Mouse (Mus musculus): Measurements from ENCODE around the gene Ccr4. TPM values are rescaled to one million over a fixed set of nuclear protein-coding genes. Genes with fewer than 3 reads are reported as not detected.

The Ccr4 gene
- polyA plus RNA-seq, 1 experiment from 2014 or later = 0.14 TPM

GRCm38 (mm10) chr9:114499783-114500515 lies 4.8 kb downstream of the Ccr4 start:
- no peaks in the 10 kb centered on the region for H3K27me3 ChIP-seq
- ATAC-seq (ENCODE audit: insufficient number of reproducible peaks, insufficient read depth, low FRiP score, low TSS enrichment, low read depth) = no peak
- no peak overlapping the region for H3K27ac ChIP-seq
- peak overlapping the region; percentile 22; the same call in 1 of the 2 replicates for H3K4me2 ChIP-seq
- H3K9ac ChIP-seq = no peak overlapping the region
- H3K4me3 ChIP-seq = no peak overlapping the region
- H3K9me3 ChIP-seq = no peaks in the 10 kb centered on the region
- H3K36me3 ChIP-seq = no peaks in the 10 kb centered on the region
- H3K4me1 ChIP-seq = peaks cover 2% of the 10 kb centered on the region
- 17% methylated on average over 15 of the region's 15 CpGs for WGBS

GRCm38 (mm10) chr9:114498218-114498617 lies 6.5 kb downstream of the Ccr4 start:
- H3K27ac ChIP-seq = no peak overlapping the region
- WGBS = 11% methylated on average over 11 of the region's 11 CpGs
- no peaks in the 10 kb centered on the region for H3K9me3 ChIP-seq
- no peak overlapping the region for H3K9ac ChIP-seq
- peak overlapping the region; percentile 48 for H3K4me2 ChIP-seq
- H3K4me1 ChIP-seq = peaks cover 2% of the 10 kb centered on the region
- H3K4me3 ChIP-seq = peak overlapping the region; percentile 19; the same call in 1 of the 2 replicates
- no peaks in the 10 kb centered on the region for H3K36me3 ChIP-seq
- ATAC-seq (ENCODE audit: insufficient number of reproducible peaks, insufficient read depth, low FRiP score, low TSS enrichment, low read depth) = no peak
- H3K27me3 ChIP-seq = no peaks in the 10 kb centered on the region

GRCm38 (mm10) chr9:114496469-114496868 lies 8.2 kb downstream of the Ccr4 start:
- Histone ChIP-seq H3K27ac (no peak overlapping the region), H3K9ac (no peak overlapping the region), H3K4me2 (no peak overlapping the region), H3K4me1 (peaks cover 2% of the 10 kb centered on the region), H3K36me3 (no peaks in the 10 kb centered on the region), H3K4me3 (no peak overlapping the region), H3K27me3 (no peaks in the 10 kb centered on the region), H3K9me3 (no peaks in the 10 kb centered on the region)
- no peak for ATAC-seq (ENCODE audit: insufficient number of reproducible peaks, insufficient read depth, low FRiP score, low TSS enrichment, low read depth)
- WGBS = 85% methylated on average over 7 of the region's 7 CpGs

- no peak for ATAC-seq (ENCODE audit: insufficient number of reproducible peaks, insufficient read depth, low FRiP score, low TSS enrichment, low read depth)
- H3K4me2 ChIP-seq = no peak overlapping the region
- 80% methylated on average over 23 of the region's 23 CpGs for WGBS
Measured at GRCm38 (mm10) chr9:114487481-114488258, 17.0 kb downstream of the Ccr4 start.

GRCm38 (mm10) chr9:114486808-114487207 lies 17.9 kb downstream of the Ccr4 start:
- Histone ChIP-seq H3K27ac (no peak overlapping the region), H3K4me1 (no peaks in the 10 kb centered on the region), H3K4me3 (no peak overlapping the region), H3K27me3 (no peaks in the 10 kb centered on the region), H3K9me3 (no peaks in the 10 kb centered on the region), H3K36me3 (no peaks in the 10 kb centered on the region), H3K4me2 (no peak overlapping the region), H3K9ac (no peak overlapping the region)
- 73% methylated on average over 4 of the region's 4 CpGs for WGBS
- ATAC-seq (ENCODE audit: insufficient number of reproducible peaks, insufficient read depth, low FRiP score, low TSS enrichment, low read depth) = no peak

More at GRCm38 (mm10) chr9:114487481-114488258, 17.0 kb downstream of the Ccr4 start:
- Histone ChIP-seq H3K9ac (no peak overlapping the region), H3K9me3 (no peaks in the 10 kb centered on the region), H3K4me3 (no peak overlapping the region), H3K4me1 (no peaks in the 10 kb centered on the region), H3K27me3 (no peaks in the 10 kb centered on the region), H3K36me3 (no peaks in the 10 kb centered on the region), H3K27ac (no peak overlapping the region)

GRCm38 (mm10) chr9:114484771-114485170 lies 19.9 kb downstream of the Ccr4 start:
- Histone ChIP-seq H3K9ac (no peak overlapping the region), H3K27ac (no peak overlapping the region), H3K4me1 (no peaks in the 10 kb centered on the region), H3K9me3 (no peaks in the 10 kb centered on the region), H3K36me3 (no peaks in the 10 kb centered on the region), H3K4me2 (no peak overlapping the region), H3K27me3 (no peaks in the 10 kb centered on the region), H3K4me3 (no peak overlapping the region)
- 78% methylated on average over 5 of the region's 5 CpGs for WGBS
- no peak for ATAC-seq (ENCODE audit: insufficient number of reproducible peaks, insufficient read depth, low FRiP score, low TSS enrichment, low read depth)

GRCm38 (mm10) chr9:114480940-114481339 lies 23.8 kb downstream of the Ccr4 start:
- no peak overlapping the region for H3K4me3 ChIP-seq
- no peaks in the 10 kb centered on the region for H3K27me3 ChIP-seq
- ATAC-seq (ENCODE audit: insufficient number of reproducible peaks, insufficient read depth, low FRiP score, low TSS enrichment, low read depth) = no peak
- 75% methylated on average over 3 of the region's 3 CpGs for WGBS
- H3K9me3 ChIP-seq = no peaks in the 10 kb centered on the region
- no peaks in the 10 kb centered on the region for H3K4me1 ChIP-seq
- H3K36me3 ChIP-seq = no peaks in the 10 kb centered on the region
- no peak overlapping the region for H3K27ac ChIP-seq
- H3K9ac ChIP-seq = no peak overlapping the region
- no peak overlapping the region for H3K4me2 ChIP-seq

GRCm38 (mm10) chr9:114477019-114477418 lies 27.7 kb downstream of the Ccr4 start:
- Histone ChIP-seq H3K4me3 (no peak overlapping the region), H3K4me1 (no peaks in the 10 kb centered on the region), H3K36me3 (0 out of 2 replicates have a peak, but pooled peaks cover 3% of the 10 kb centered on the region), H3K27me3 (no peaks in the 10 kb centered on the region), H3K4me2 (no peak overlapping the region), H3K9me3 (no peaks in the 10 kb centered on the region), H3K27ac (no peak overlapping the region), H3K9ac (no peak overlapping the region)
- WGBS = 91% methylated on average over 9 of the region's 9 CpGs
- no peak for ATAC-seq (ENCODE audit: insufficient number of reproducible peaks, insufficient read depth, low FRiP score, low TSS enrichment, low read depth)

- Histone ChIP-seq H3K4me3 (no peak overlapping the region), H3K4me2 (no peak overlapping the region), H3K9ac (no peak overlapping the region), H3K9me3 (no peaks in the 10 kb centered on the region), H3K4me1 (no peaks in the 10 kb centered on the region), H3K36me3 (peaks cover 6% of the 10 kb centered on the region), H3K27ac (no peak overlapping the region), H3K27me3 (no peaks in the 10 kb centered on the region)
- no peak for ATAC-seq (ENCODE audit: insufficient number of reproducible peaks, insufficient read depth, low FRiP score, low TSS enrichment, low read depth)
- 79% methylated on average over 7 of the region's 7 CpGs for WGBS
Measured at GRCm38 (mm10) chr9:114471892-114472291, 32.8 kb downstream of the Ccr4 start.

GRCm38 (mm10) chr9:114468701-114469100 lies 36.0 kb downstream of the Ccr4 start:
- peaks cover 30% of the 10 kb centered on the region for H3K36me3 ChIP-seq
- WGBS = 89% methylated on average over 4 of the region's 4 CpGs
- H3K27me3 ChIP-seq = no peaks in the 10 kb centered on the region
- H3K9ac ChIP-seq = no peak overlapping the region
- no peak overlapping the region for H3K4me2 ChIP-seq
- no peak for ATAC-seq (ENCODE audit: insufficient number of reproducible peaks, insufficient read depth, low FRiP score, low TSS enrichment, low read depth)
- H3K4me1 ChIP-seq = no peaks in the 10 kb centered on the region
- no peaks in the 10 kb centered on the region for H3K9me3 ChIP-seq
- no peak overlapping the region for H3K4me3 ChIP-seq
- no peak overlapping the region for H3K27ac ChIP-seq

- H3K27ac ChIP-seq = no peak overlapping the region
- H3K9me3 ChIP-seq = no peaks in the 10 kb centered on the region
- 76% methylated on average over 5 of the region's 5 CpGs for WGBS
- ATAC-seq (ENCODE audit: insufficient number of reproducible peaks, insufficient read depth, low FRiP score, low TSS enrichment, low read depth) = no peak
- no peaks in the 10 kb centered on the region for H3K4me1 ChIP-seq
- no peak overlapping the region for H3K9ac ChIP-seq
- H3K27me3 ChIP-seq = no peaks in the 10 kb centered on the region
- no peak overlapping the region for H3K4me2 ChIP-seq
- H3K36me3 ChIP-seq = peaks cover 31% of the 10 kb centered on the region
- no peak overlapping the region for H3K4me3 ChIP-seq
Measured at GRCm38 (mm10) chr9:114468217-114468616, 36.5 kb downstream of the Ccr4 start.

GRCm38 (mm10) chr9:114466871-114467270 lies 37.8 kb downstream of the Ccr4 start:
- Histone ChIP-seq H3K4me2 (no peak overlapping the region), H3K4me1 (no peaks in the 10 kb centered on the region), H3K36me3 (peaks cover 35% of the 10 kb centered on the region), H3K9ac (no peak overlapping the region), H3K27ac (no peak overlapping the region), H3K9me3 (no peaks in the 10 kb centered on the region), H3K27me3 (no peaks in the 10 kb centered on the region), H3K4me3 (no peak overlapping the region)
- ATAC-seq (ENCODE audit: insufficient number of reproducible peaks, insufficient read depth, low FRiP score, low TSS enrichment, low read depth) = no peak
- WGBS = 75% methylated on average over 7 of the region's 7 CpGs

Measured in embryonic facial prominence, embryonic 13.5 days (tissue).